Mouse (Mus musculus) frontal cortex, postnatal 25 days (tissue): ENCODE measurements around the gene Psmd1.
A peak's percentile ranks its signal among the peaks of the same experiment; 100 is the strongest.
"Not testable (repeated sequence)": the region's sequence is repeated elsewhere in the genome, so short reads cannot be mapped to it uniquely, and the experiment has no call there.

Experiments used
- DNase-seq, 2 experiments: peaks; one replicate each; pipeline ENCODE4 v3.0.0; 2022; ENCODE audit warnings: low spot score in 2 of 2

Psmd1 gene

GRCm38 (mm10) chr1:86064271-86064991 lies at the start of gene Psmd1:
Psmd1 (plus strand) TSS chr1:86064387.
- peak; percentile 82 to 83 for DNase-seq

- DNase-seq: not testable (repeated sequence)
Observed at GRCm38 (mm10) chr1:86015758-86016157, 48.4 kb upstream of the Psmd1 start.

GRCm38 (mm10) chr1:86016516-86016915 lies 47.7 kb upstream of the Psmd1 start, which contains the start of gene Spata3:
Spata3 (plus strand) TSS chr1:86016816.
- DNase-seq: no peak

- DNase-seq: peak; percentile 52 to 64
Observed at GRCm38 (mm10) chr1:86018235-86019055, 45.7 kb upstream of the Psmd1 start.

- no peak for DNase-seq
Observed at GRCm38 (mm10) chr1:86021365-86021989, 42.7 kb upstream of the Psmd1 start.

GRCm38 (mm10) chr1:86032273-86032987 lies 31.8 kb upstream of the Psmd1 start:
- peak in 1 of 2 experiments; percentile 46 for DNase-seq

- no peak for DNase-seq
Observed at GRCm38 (mm10) chr1:86038191-86038951, 25.8 kb upstream of the Psmd1 start.

- DNase-seq: no peak
Observed at GRCm38 (mm10) chr1:86040131-86040530, 24.1 kb upstream of the Psmd1 start.

GRCm38 (mm10) chr1:86040817-86041216 lies 23.4 kb upstream of the Psmd1 start:
- DNase-seq: no peak

- no peak for DNase-seq
Observed at GRCm38 (mm10) chr1:86045056-86045455, 19.1 kb upstream of the Psmd1 start.

GRCm38 (mm10) chr1:86045848-86046805 lies 18.1 kb upstream of the Psmd1 start, which contains the start of gene 2810459M11Rik:
2810459M11Rik (plus strand) TSS chr1:86045863.
- peak in 1 of 2 experiments; percentile 28 for DNase-seq

GRCm38 (mm10) chr1:86046833-86047563 lies 17.2 kb upstream of the Psmd1 start:
- no peak for DNase-seq

- no peak for DNase-seq
Observed at GRCm38 (mm10) chr1:86048231-86048630, 16.0 kb upstream of the Psmd1 start.

- no peak for DNase-seq
Observed at GRCm38 (mm10) chr1:86048744-86049143, 15.4 kb upstream of the Psmd1 start.

GRCm38 (mm10) chr1:86053198-86053921 lies 10.8 kb upstream of the Psmd1 start:
- peak in 1 of 2 experiments; percentile 58 for DNase-seq

GRCm38 (mm10) chr1:86054943-86055342 lies 9.2 kb upstream of the Psmd1 start:
- DNase-seq: no peak

- no peak for DNase-seq
Observed at GRCm38 (mm10) chr1:86056284-86056683, 7.9 kb upstream of the Psmd1 start.
